Mouse (Mus musculus) bone marrow macrophage, adult 2 months (primary cell): ENCODE measurements at regions not wholly inside any gene's neighbourhood (a gene's known extent, or its start where the extent isn't known, plus 50 kb on each side); places are given as distances from the start of the nearest gene placed in this dataset.

Experiments used
- CTCF ChIP-seq: IDR thresholded peaks from 2 replicates; pipeline ENCODE4 v1.5.1; 2012; ENCODE audit warnings: low read depth, mild to moderate bottlenecking, low read length, moderate library complexity
- POLR2A ChIP-seq: IDR thresholded peaks from 2 replicates; pipeline ENCODE4 v1.6.1; 2012; ENCODE audit warnings: mild to moderate bottlenecking, low read depth, low read length, borderline replicate concordance

DNA sequence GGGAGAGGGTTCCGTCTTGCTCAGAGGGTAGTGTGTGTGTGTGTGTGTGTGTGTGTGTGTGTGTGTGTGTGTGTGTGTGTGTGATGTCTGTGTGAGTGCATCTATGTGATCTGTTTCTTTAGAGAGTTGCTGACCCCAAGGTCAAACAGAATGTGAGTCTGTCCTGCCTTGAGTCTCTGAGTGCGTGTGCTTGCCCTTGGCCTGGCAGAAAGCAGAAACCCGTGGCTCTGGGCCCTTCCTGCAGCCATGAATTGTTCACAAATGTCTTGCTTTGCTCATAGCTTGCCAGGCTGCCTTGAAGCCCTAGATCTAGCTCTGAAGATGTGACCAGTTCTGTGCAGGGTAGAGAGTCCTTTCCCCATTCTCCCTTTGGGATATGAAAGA is 76.4 kb upstream of the Pmepa1 start:
- TF ChIP-seq CTCF (no peak), POLR2A (no peak)
